Mouse (Mus musculus) kidney, postnatal 14 days (tissue): ENCODE data around the gene Mrpl35.

Experiments
- DNase-seq: peaks from one replicate; pipeline ENCODE4 v3.0.0; 2022; ENCODE audit warnings: mixed read lengths

Gene Mrpl35

DNA sequence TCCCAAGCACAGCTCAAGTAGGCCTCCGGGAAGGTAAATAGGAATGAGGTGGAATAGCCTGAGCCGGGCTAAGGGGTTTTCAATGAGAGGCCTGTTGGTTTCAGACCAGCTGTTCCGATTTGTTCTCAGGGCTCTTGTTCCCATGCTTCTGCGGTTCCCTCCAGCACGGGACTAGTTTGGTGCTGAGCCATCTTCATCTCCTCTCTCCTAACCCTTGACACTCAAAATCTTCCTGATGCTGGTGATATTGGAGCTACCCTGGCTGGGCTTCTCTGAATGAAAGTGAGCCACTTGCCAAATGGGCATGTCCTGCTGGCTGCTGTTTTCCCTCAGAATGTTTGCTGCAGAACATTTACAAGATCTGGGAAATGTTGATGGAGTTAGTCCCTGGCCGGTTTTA lies 35.0 kb downstream of the Mrpl35 start:
- no peak for DNase-seq

DNA sequence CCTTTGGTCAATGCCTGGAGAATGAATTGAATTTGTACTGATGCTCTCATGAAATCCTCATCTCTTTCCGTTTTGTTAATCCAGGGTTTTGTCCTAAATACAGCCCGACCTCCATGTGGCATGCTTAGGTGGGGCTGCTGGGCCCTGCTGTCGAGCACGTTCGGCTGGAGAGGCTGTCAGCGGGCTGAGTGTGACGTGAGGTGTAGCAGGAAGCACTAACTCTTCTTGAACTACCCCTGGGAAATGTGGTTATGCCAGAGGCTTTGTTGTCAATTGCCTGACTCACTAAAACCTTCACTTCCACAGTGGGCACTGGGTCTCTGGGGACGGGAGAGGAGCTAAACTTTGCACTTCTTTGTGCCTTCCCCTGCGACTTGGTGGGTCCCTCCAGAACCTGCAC lies 38.4 kb downstream of the Mrpl35 start:
- DNase-seq: no peak

- no peak for DNase-seq
Observed at GRCm38 (mm10) chr6:71783165-71783564, 43.6 kb downstream of the Mrpl35 start.

DNA sequence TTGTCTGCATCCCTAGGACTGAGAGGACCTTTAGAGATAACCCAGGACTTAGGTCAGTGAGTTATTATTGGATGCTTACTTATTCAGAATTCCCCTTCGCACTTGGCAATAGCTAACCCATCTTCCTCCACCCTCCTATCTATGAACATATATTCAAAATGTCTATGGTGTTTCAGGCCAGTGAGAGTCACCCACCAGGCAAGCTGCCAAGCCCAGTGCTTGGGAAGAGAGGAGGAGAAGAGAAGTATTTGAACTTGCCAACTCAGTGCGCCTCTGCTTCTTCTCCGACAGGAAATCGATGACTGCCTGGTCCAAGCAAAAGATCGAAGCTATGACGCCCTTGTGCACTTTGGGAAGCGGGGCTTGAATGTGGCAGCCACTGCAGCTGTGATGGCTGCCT lies 46.3 kb downstream of the Mrpl35 start:
- DNase-seq: no peak

DNA sequence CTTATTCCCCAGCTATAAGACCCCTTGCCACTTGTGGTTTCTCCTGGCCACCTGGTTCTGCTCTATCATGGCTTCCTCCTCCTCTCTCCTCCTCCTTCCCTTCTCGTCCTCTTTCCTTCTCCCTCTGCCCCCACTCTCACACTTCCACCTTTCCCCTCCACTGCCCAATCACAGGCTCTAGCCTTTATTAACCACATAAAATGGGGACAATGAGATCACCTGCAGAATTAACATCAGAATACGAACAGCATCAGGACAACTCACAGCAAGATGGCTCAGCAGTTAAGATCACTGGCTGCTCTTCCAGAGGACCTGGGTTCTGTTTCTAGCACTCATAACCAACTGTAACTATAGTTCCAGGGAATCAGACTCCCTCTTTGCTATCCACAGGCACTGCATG lies 46.9 kb downstream of the Mrpl35 start:
- no peak for DNase-seq

GRCm38 (mm10) chr6:71778016-71778415 lies 48.8 kb downstream of the Mrpl35 start:
- DNase-seq: no peak

DNA sequence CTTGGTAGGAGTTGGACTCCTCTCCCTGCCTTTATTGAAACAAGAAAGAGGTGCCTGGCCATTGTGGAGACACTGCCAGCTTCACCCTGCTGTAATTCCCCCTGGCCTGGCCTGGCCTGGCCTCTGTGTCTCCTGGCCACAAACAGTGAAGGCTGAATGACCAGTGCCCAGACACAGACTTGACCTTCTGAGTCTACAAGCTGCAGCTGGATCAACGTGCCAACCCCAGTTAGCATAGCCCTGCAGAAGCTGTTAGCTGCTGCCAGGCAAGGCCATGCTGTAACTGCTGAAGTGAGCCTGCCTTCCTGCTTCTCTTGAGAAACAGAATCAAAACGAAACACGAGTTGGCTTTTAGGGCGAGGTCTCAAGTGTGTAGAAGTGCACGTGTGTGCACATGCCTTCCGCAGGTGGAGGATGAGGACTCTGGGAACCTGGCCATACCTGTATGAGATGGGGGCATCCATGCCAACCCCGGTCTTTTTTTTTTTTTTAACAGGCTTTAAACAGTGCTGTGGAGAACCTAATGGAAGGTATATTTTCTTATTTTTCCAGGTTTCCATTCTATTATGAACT lies 54.0 kb downstream of the Mrpl35 start:
- no peak for DNase-seq

DNA sequence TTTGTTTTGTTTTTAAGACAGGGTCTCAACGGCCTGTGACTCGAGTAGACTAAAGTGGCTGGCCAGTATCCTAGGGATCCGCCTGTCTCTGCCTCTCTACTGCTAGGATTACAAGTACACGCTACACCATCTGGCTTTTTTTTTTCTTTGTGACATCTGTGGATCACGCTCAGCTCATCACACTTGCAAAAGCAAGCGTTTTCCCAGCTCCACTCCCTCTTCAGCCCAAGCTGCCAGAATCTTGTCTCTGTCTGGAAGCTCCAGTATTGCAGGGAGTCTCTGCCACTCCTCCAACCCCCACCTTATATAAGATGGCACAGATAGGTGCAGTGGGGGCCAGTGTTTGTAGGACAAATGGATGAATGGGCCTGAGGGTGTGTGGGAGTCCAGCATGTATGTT lies 54.6 kb downstream of the Mrpl35 start:
- no peak for DNase-seq

- no peak for DNase-seq
Observed at GRCm38 (mm10) chr6:71771282-71771681, 55.5 kb downstream of the Mrpl35 start.

GRCm38 (mm10) chr6:71770856-71771255 lies 55.9 kb downstream of the Mrpl35 start:
- no peak for DNase-seq

DNA sequence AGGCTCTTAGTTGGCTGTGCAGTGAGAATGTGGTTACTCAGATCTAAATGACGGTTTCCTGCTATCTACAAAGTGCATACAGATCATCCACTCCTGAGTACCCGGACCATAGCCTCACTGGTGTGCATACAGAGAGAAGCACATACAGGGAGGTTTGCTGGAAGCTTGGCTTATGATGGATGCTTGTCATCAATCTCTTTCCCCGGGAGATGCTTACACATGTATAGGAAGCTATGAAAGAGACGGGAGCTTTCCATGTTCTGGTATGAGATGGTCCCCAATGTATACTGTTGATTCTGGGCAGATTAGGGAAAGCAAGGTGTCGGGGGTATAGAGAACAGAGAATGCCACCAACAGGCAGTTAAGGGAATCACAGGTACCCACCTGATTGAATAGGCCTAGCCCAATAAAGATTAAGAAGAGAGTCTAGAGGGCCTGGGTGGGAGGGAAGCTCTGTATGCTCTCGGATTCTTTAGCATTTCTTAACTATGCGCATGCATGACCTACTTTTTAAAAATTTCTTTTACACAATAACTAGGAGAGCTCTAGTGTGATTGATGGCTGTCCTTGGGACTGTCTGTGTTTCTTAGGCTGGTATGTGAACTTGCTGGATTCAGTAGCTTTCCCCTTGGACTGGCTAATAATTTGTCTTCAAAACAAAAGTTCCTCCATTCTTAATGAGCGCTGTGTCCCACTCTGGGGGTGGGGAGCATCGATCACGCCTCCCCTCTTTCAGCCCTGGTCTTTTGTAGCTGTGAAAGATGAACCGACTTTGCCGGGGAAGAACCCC lies 56.7 kb downstream of the Mrpl35 start:
- DNase-seq: no peak

DNA sequence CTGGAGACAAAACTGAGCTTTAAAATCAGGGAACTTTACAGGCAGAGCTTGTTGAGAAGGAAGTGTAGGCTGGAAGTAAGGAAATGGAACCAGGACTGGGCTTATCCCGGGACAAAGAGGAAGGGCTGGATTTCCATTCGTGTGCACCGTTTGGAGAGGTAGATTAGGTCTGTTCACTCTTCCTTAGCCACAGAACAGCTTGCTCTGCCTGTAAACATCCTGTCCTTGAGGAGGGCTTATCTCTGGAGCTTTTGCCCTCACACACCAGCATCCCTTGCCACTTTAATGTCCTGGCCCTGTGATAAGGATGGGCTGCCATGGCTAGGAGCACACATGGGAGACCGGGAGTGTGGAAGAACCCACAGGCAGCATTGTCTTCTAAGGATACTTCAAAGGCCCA lies 59.0 kb downstream of the Mrpl35 start:
- no peak for DNase-seq
